Mouse (Mus musculus) ovary, adult 18-20 months (tissue): ENCODE data around the gene Slco4c1.

Source experiments
- DNase-seq: peaks from one replicate; pipeline ENCODE4 v3.0.0; 2022; ENCODE audit warnings: low spot score, mixed read lengths

The Slco4c1 gene

DNA sequence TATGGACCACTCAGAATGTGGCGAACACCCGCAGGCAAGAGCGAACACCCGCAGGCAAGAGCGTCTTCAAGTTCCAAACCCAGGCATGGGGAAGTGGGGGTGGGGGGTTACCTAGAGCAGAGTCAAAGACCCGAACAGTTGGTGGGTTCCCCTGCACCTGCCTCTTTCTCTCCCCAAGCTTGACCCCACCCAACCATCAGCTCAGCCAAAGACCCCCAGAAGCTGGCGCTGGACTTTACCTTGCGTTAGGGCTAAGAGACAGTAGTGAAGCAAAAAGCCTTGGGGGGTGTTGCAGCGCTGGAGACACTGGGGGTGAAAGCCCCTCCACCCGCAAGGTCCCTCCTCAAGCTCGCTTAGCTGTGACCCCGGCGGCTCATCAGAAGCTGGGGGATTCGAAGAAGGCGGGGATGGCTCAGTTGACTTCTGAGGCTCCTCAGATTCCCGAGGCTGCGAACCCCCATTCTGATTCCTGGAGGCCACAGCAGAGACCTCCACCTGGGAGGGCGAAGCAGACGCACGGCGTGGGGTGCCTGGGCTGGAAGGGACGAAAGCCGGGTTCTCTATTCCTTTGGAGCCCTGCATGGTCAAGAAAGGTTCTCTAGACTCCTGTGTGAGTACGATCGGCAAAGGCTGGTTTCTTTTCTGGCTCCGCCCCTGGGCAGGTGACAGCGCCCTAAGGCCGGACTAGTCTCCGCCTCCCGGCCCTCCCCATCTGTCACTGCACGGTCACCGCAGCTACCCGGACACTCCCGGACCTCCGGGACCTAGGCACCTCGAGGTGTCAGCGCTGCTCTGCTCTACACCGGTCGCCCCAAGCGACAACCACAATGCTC, at the start of gene Slco4c1:
Slco4c1 (minus strand) TSS at position 644 of the 833 bp plus-strand sequence.
- no peak for DNase-seq

DNA sequence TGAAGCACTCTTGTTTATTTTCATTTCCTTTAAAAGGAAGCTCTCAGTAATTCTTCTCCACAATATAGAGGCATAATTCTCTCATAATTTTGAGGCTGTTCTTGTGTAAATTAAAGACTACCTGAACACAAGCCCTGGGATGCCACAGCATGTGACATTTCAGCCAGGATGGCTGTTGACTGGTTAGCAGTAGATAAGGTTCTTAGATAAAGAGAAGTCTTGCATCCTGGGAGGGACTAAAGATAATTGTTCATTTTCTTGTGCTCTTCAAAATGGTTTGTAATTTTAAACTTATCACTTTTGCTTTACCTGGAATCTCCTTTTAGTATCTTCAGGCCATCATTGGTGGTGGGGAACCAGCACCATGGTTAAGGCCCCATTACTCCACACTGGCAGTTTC, 45.4 kb upstream of the Slco4c1 start:
- no peak for DNase-seq

DNA sequence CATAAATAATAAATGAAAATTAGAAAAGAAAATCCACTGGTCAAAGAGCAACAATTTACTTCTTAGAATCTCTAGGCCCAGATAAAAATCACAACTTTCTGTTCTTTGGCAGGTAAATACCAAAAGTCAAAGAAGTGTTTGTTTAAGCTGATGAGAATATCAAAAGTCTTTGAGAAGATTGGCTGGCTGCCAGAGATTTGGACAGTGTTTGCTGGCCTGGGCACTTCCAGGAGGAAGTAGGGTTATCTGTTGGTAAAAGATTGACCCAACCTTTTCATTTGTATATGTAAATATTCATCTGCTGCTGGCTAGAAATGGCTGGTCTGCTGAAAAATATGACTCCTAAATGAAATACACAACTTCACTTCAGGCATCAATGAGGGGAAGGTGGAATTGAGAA, 11.8 kb upstream of the Slco4c1 start:
- no peak for DNase-seq

DNA sequence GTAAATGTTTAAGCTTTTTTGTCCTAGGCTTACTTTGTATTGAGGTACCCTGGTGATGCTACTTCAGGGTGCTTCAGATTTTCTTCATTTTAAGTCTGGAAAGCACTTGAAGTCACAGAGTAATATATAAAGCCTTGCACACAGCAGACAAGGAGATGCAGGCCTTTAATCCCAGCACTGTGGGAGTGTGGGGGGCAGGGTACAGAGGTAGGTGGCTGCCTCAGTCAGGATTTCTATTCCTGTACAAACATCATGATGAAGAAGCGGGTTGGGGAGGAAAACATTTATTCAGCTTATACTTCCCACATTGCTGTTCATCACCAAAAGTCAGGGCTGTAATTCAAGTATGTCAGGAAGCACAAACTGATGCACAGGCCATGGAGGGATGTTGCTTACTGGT, 6.6 kb upstream of the Slco4c1 start:
- DNase-seq: no peak

DNA sequence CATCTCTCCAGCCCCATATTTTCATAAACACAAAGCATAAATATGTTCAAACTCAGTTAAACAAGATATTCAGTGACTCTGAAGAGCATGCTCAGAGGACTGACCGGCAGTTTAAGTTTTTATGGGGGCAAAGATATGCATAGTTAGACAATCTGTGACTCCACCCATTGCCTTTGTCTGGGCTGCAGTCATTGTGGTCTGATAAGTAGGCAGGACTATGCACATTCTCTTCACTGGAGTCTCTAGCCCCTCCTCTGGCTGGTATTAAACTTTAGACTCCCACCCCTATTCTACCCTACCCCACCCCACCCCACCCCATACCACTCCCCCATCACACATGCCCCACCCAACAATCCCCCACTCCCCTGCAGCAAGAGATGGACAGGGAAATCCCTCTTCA, 4.1 kb upstream of the Slco4c1 start:
- no peak for DNase-seq

DNA sequence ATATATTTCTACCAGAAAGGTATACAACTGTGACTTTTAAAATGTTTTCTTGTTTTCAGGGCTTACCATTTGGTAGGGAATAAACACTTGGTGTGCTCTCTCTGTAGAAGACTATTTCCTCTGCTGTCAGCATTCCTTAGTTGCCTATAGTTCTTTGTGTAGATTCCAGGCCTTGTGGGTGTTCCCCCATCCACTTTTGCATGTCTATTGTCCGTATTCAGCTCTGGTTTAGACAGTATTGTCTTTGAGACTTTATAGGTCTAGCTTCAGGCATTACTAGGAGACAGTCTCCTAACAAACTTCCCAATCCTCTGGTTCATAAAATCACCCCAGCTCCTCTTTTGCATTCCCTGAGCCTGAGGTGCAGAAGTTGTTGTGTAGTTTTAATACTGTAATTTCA, 2.7 kb upstream of the Slco4c1 start:
- no peak for DNase-seq

DNA sequence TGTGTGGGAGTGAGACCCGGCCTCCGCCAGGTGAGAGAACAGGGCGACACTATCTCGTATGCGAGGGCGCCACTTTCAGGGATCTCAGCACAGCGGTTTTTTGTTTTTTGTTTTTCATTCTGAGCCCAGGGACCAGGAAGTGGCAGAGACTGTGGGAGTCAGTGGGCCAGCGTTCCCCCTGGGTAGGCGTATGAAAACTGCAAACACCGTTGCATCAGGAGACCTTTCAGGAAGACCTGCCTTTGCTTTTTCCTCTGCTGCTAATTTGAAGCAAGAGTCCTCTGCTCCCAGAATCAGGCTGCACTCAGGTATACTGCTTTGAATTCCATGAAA, 356 bp upstream of the Slco4c1 start:
- no peak for DNase-seq

DNA sequence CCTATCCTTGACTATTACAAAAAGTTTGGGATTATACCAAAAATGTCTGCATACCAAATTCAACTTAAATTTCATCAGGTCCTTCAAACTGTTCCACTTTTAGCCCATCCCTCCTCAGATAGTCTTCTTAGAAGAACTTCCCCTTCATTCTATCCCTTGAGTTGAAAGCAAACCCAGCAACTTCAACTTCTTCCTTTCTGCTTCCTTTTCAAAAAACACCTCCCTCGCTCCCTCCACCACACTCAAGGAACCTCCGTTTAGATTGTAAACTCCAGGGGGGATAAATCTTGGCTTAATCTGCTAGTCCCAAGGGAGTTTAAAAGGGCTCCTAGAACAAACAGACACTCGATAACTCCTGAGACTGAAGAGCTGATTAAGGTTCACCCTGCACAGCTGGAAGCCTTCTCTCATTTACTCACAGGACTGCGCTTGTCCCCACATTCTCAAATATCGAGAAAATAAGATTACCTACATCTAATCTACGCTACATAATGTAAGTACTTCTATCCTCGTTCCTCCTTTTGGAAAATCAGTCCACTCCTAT, 1.1 kb downstream of the Slco4c1 start:
- no peak for DNase-seq

DNA sequence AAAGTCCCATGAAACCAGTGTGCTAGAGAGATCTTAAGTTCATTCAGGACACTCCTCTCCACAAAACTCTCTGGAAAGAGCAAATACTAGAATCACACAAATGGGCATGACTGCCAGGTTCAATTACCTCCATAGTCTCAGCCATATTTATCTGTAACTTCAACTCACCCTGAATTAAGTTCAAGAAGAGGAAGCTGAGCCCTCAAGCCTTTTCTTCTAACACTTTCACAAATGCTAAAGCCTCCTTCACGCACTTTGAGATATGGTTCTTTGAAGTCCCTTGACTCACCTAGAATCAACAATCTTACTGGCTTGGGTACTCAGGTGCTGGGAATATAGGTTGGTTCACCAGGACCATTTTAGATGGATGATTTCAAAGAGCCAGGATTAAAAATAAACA, 3.2 kb downstream of the Slco4c1 start:
- no peak for DNase-seq

DNA sequence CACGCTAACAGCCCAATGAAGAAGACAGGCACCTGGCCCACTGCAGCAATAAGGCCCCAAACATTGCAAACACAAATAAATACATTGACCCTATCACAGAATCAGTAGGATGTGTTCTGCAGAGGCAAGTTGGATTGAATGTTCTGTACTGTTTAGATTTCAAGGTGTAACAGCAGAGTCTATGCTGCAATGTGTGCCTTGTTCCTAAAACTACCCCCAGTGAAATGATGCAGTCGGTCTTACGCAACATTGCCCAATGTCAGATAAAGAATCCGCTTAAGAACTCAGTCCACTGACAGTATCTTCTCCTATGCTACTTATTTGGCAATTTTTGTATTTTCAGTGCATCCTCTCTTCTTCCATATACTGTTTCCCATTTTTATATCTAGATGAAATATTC, 6.0 kb downstream of the Slco4c1 start:
- no peak for DNase-seq

DNA sequence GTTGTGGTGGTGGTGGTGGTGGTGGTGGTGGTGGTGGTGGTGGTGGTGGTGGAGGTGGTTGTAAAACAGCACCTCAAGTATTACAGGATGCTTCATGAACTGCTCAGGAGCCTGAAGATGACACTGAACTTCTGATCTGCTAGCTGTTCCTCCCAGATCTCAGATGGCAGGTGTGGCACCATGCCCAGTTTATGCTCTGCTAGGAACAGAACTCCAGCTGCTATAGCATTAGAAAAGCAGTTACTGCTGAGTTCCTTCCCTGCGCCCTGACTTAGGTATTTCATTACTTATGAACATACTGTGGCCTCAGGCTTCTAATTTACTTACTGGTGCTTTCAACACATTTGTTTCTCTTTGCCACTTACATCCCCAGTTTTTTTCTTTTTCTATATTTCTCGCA, 7.9 kb downstream of the Slco4c1 start:
- DNase-seq: no peak

DNA sequence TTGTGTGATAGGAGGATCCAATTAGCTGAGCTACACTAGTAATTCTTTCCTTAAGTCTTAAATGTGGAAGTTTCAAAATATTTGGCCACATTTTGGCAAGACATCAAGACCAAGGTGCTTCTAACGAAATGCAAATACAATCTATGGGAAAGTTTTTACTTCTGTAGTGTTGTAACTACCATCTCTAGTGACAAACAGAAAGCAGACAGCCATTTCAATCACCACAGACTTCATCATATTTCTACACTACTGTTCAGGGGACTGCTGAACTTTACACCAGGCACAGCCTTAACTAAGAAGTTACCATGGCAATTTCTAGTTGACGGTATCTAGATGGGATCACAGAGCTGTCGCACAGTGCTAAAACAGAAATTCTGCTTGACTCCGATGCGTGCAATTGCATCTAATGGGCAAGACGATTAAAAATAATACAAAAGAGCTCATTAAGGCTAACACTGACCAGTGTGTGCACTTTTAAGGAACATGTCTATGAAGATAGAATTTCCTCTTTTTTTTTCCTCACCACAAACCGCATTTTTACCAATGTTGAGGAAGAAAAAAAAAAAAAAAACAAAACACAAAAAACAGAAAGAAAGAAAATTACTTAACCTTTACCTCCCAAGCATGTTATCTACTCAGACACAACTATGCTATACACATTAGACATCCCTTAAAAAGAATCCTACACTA, 11.8 kb downstream of the Slco4c1 start:
- no peak for DNase-seq

DNA sequence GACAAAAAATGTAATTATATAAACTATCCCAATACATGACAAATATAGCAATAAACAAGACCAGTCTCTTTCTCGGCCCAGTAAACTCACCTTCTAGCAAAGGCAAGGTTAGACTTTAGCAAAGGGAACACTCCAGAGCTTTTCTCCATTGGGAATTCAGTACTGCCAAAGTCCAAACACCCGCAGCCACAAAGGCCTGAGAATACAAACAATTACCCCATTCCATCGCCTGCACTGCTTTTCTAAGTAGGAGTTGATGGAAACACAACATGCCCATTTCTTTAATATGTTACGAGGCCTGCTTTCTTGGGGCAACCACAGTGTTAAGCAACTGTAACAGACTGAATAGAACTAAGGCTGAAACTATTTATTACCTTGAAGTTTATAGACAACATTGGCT, 18.4 kb downstream of the Slco4c1 start:
- DNase-seq: no peak

DNA sequence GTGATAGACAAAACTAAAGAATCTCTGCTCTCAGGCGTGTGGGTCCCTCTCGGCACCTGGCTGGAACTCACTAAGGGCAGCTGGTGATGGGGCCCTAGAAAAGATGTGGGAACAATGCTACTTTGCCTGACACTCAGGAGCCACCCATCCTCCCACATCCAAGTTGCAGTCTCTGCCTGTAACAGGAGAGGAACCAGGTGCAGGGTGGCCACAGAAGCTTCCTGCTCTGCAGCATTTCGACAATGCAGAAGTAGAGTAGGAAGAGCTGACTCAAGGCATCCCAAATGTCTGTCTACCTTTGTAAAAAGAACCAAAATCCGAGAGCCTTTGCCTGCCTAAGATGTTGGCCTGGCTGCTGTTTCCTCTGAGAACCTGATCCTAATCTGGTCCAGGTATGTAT, 22.9 kb downstream of the Slco4c1 start:
- DNase-seq: no peak

DNA sequence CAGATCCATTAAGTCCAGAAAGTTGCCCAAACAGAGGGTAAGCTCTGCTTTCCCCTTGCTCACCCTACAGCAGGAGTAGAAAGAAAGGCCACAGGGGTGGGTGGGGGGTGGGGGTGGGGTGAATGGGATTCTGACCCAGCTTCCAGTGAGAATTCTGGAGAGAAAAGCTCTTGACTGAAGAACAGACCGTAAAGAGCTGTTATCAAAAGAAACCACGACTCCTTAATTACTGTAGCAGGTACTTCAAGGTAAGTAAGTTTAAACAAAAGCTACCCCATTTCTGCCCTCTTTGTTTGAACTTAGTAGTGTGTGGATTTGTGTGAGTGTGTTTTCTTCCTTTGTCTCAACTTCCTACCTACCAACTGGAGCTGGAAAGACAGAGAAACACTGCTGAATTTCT, 23.4 kb downstream of the Slco4c1 start:
- no peak for DNase-seq

DNA sequence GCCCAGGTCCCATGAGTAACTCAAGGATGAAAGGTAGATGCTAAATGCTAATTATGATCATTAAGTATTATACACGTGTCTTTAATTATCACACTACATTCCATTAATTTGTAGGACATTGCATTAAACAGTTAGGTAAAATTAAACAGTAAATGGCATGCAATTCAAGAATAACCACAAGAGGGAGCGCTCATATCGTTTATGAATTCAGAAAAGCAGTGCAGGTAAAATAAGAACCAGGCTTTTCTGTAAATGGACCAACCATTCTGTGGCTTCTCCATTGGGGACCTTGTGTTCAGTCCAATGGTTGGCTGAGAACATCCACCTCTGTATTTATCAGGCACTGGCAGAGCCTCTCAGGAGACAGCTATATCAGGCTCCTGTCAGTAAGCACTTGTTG, 25.2 kb downstream of the Slco4c1 start:
- DNase-seq: no peak

DNA sequence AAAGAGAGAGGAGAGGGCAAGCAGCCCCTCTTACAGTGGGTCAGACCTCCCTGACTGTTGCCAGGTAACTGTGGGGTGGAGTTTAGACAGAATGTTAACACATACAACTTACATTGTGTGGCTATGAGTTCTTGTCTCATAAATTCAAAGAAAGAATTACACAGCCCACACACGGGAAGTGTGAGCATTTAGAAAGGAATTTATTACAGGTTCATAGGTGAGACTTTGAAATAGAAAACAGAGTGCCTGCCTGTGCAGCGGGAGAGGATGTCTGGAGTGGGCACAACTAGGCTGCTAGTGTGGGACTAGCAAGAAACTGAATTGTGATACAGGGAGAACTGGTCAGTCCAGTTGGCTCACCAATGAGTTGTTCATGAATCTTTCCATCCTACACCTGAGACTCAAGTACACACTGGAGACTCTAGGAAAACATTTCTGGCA, 66.7 kb downstream of the Slco4c1 start:
- no peak for DNase-seq

DNA sequence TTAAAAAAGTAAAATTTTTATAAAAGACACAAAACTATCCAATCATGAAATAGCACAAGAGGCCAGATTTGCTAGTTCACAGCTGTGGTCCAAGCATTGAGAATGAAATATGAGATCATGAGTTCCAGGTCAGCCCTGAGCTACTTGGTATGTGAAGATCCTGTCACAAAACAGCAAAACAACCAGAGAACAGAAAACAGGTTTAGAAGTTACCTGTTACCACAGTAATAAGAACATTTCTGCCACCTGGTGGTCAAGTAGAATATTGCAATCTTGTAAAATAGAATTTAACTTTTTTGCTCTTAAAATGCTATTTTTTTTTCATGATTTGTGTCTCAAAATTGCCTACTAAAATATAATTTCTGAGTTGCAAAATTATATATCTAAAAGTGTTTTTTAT, 70.4 kb downstream of the Slco4c1 start:
- DNase-seq: no peak

DNA sequence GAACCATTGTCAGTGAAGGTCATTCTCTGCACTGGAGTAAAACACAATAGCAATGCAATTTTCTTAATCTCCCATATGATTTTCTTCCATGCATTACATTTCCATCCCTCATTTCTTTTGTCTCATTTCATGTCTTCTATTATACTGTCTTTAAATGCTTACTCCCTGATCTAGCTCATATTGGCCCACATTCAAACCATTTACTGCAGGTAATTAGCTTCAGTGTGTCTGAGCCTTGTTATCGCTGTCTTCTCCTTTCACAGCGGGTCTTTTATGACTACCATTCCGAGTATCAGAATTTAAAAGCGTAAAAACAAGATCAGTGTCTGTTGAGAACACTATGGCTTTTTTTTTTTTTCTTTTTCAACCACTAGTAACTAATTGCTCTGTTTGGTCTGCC, 77.3 kb downstream of the Slco4c1 start:
- DNase-seq: no peak

DNA sequence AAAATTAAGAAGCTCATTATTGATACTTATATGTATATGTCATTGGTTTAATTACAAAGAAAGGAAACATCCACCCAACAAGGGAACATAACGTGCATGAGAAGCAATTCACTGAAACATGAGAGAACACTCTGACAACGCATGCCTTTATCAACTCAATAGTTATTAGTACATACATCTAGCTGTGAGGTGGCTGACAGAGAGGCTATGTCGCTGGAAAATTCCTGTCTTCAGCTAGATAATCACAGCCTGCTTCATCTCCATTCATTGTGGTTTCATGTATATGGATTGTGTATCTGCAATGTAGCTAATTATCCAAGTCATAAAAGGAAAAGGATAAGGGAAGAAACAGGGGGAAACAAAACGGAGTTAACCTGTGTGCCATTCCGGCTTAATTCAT, 77.7 kb downstream of the Slco4c1 start:
- no peak for DNase-seq

DNA sequence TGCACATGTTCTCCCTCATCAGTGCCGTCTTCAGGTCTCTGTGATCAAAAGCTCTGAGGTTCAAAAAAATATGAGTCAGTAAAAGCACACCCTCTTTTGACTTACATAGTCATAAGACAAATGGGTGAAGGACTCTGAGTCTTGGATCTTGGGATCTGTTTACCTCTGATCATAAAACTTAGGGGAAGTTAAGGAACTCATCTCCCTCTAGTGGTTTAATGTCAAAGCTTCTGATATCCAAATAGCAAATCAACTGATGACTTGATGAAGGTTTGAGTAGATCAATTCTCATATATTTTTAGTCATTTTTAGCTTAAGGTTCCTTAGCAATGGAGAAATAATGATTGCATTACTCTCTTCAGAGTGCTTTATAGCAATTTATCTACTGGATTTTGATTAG, 82.7 kb downstream of the Slco4c1 start:
- no peak for DNase-seq

DNA sequence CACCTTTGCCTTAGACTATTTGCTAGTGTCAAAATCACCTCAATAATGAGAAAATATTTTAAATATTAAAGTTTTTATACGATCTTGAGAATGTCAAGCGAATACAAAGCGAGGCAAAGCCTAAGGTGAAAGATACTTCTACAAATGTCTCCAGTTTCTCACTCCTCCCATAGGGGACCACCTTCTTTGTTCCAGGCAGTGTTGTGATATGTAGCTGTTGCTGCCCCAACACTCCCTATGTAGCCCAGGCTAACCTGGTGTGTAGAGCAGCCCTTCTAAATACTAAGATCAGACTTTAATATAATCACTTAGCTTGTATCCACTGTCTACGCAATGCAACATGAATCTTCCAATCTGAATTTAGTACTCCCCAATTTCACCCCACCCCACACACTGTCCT, 97.8 kb downstream of the Slco4c1 start:
- no peak for DNase-seq

DNA sequence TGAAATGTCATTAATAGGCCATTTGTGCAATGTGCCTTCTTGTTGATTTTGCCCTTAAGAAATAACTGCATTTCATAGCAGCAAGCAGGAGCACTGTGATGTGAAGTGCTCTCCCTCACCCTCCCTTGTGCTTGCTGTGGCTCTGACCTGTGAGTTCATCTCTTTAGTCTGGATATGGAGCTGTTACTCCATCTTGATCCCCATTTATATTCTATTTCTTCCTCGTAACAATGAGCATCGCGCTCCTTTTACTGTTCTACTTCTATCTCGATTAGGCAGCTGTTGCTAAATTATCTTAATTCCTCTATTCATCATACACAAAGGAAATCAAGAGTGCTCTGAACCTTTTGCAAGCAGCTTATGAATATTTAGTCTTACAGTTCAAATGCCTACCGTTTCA, 98.3 kb downstream of the Slco4c1 start:
- DNase-seq: no peak

DNA sequence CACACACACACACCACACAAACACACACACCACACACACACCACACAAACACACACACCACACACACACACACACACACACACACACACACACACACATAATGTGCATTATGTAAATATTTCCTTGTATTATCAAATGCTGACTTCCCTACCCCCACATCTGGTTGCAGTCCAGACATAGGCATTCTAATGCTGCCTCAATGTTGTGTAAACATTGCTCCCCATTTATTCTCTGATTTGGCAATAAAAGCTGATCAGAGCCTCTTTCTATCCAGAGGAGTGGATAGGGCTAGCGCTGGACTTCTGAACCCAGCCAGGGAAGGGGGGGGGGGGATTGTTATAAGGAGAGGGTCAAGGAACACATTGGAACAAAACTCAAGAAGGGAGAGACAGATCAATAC, 101.7 kb downstream of the Slco4c1 start:
- no peak for DNase-seq
